Mouse (Mus musculus) C2C12 (cell line): ENCODE measurements around the gene Vars. TPM values are rescaled to one million over a fixed set of nuclear protein-coding genes. Genes with fewer than 3 reads are reported as not detected.
"Not testable (repeated sequence)": the region's sequence is repeated elsewhere in the genome, so short reads cannot be mapped to it uniquely, and the experiment has no call there.

Experiments
- H3K27me3 ChIP-seq: one replicate; pipeline ENCODE4 v1.6.1; 2011; ENCODE audit not compliant: control insufficient read depth, insufficient read depth, insufficient read length
- H3K36me3 ChIP-seq: one replicate; pipeline ENCODE4 v1.6.1; 2011; ENCODE audit not compliant: control insufficient read depth, insufficient read depth
- H3K4me3 ChIP-seq: one replicate; pipeline ENCODE4 v1.5.1; 2011; ENCODE audit warnings: mild to moderate bottlenecking, control low read depth; ENCODE audit not compliant: poor library complexity, insufficient read depth, severe bottlenecking
- H3K79me2 ChIP-seq: one replicate; pipeline ENCODE4 v1.6.1; 2011; ENCODE audit not compliant: control insufficient read depth, insufficient read depth
- H3K79me3 ChIP-seq: one replicate; pipeline ENCODE4 v1.6.1; 2011; ENCODE audit warnings: low read depth, control low read depth
- H3ac ChIP-seq: one replicate; pipeline ENCODE3; 2011; ENCODE audit warnings: low read depth; ENCODE audit not compliant: control insufficient read depth, insufficient read length
- CEBPB ChIP-seq: IDR thresholded peaks from one replicate; pipeline ENCODE4 v1.6.1; 2011; ENCODE audit warnings: low read depth, mild to moderate bottlenecking, control low read depth, moderate library complexity
- CTCF ChIP-seq: IDR thresholded peaks from one replicate; pipeline ENCODE4 v1.5.1; 2011; ENCODE audit not compliant: control insufficient read depth, insufficient read depth, insufficient read length
- FOSL1 ChIP-seq: IDR thresholded peaks from one replicate; pipeline ENCODE4 v1.8.0; 2011; ENCODE audit warnings: mild to moderate bottlenecking, low read length; ENCODE audit not compliant: poor library complexity, insufficient read depth, severe bottlenecking
- MAX ChIP-seq: IDR thresholded peaks from one replicate; pipeline ENCODE4 v1.6.1; 2011; ENCODE audit warnings: mild to moderate bottlenecking, control low read depth
- MYOD1 ChIP-seq: IDR thresholded peaks from one replicate; pipeline ENCODE4 v1.6.1; 2011; ENCODE audit warnings: low read depth; ENCODE audit not compliant: control insufficient read depth, insufficient read length
- MYOG ChIP-seq: IDR thresholded peaks from one replicate; pipeline ENCODE4 v1.6.1; 2011; ENCODE audit not compliant: control insufficient read depth, insufficient read length; ENCODE audit errors: extremely low read depth
- USF1 ChIP-seq: IDR thresholded peaks from one replicate; pipeline ENCODE4 v1.6.1; 2011; ENCODE audit warnings: low read depth, mild to moderate bottlenecking, control low read depth, moderate library complexity
- polyA plus RNA-seq: library from polyadenylated mRNA; unstranded; fragments of >200 nt; fragmentation: generic; extraction: Trizol; gene quantifications from one replicate; pipeline ENCODE4 v1.2.1, GENCODE M21; 2012; ENCODE audit warnings: missing spikeins

Gene Vars
- polyA plus RNA-seq, 1 experiment, result 214 TPM

GRCm38 (mm10) chr17:35002153-35002865 lies 1.5 kb downstream of the Vars start:
- Histone ChIP-seq H3K27me3 (no peaks in the 10 kb centered on the region), H3ac (peak overlapping the region; percentile 99), H3K4me3 (peak overlapping the region; percentile 83), H3K79me3 (peaks cover 73% of the 10 kb centered on the region), H3K36me3 (peaks cover 51% of the 10 kb centered on the region), H3K79me2 (peaks cover 91% of the 10 kb centered on the region)
- no peak for TF ChIP-seq CTCF
- no peak for TF ChIP-seq MYOG
- TF ChIP-seq MAX, result no peak
- no peak for TF ChIP-seq CEBPB
- no peak for TF ChIP-seq USF1
- TF ChIP-seq FOSL1, result no peak
- TF ChIP-seq MYOD1, result no peak

GRCm38 (mm10) chr17:35003022-35003838 lies 2.4 kb downstream of the Vars start:
- peaks cover 76% of the 10 kb centered on the region for H3K79me3 ChIP-seq
- no peak for TF ChIP-seq MYOG
- peaks cover 51% of the 10 kb centered on the region for H3K36me3 ChIP-seq
- peaks cover 91% of the 10 kb centered on the region for H3K79me2 ChIP-seq
- H3K4me3 ChIP-seq, result peak overlapping the region; percentile 83
- no peaks in the 10 kb centered on the region for H3K27me3 ChIP-seq
- peak overlapping the region; percentile 46 for H3ac ChIP-seq

GRCm38 (mm10) chr17:35004075-35004717 lies 3.4 kb downstream of the Vars start:
- Histone ChIP-seq H3K4me3 (no peak overlapping the region), H3K79me2 (peaks cover 91% of the 10 kb centered on the region), H3K27me3 (no peaks in the 10 kb centered on the region), H3ac (no peak overlapping the region), H3K36me3 (peaks cover 51% of the 10 kb centered on the region), H3K79me3 (peaks cover 70% of the 10 kb centered on the region)
- TF ChIP-seq FOSL1 (no peak), MYOD1 (no peak), MAX (no peak), MYOG (no peak), USF1 (no peak), CEBPB (no peak), CTCF (no peak)

GRCm38 (mm10) chr17:35005158-35005557 lies 4.4 kb downstream of the Vars start:
- H3K79me2 ChIP-seq, result peaks cover 90% of the 10 kb centered on the region
- peaks cover 62% of the 10 kb centered on the region for H3K79me3 ChIP-seq
- no peak for TF ChIP-seq FOSL1
- no peak for TF ChIP-seq USF1
- no peak for TF ChIP-seq MAX
- no peak for TF ChIP-seq MYOD1
- TF ChIP-seq MYOG, result no peak
- no peak for TF ChIP-seq CTCF
- TF ChIP-seq CEBPB, result no peak
- no peak overlapping the region for H3ac ChIP-seq
- no peaks in the 10 kb centered on the region for H3K27me3 ChIP-seq
- peaks cover 60% of the 10 kb centered on the region for H3K36me3 ChIP-seq
- no peak overlapping the region for H3K4me3 ChIP-seq

- not testable (repeated sequence) for H3ac ChIP-seq, H3K4me3 ChIP-seq, H3K27me3 ChIP-seq
- H3K79me2 ChIP-seq, result peaks cover 90% of the 10 kb centered on the region
- H3K79me3 ChIP-seq, result peaks cover 63% of the 10 kb centered on the region
- H3K36me3 ChIP-seq, result peaks cover 68% of the 10 kb centered on the region
Measured at GRCm38 (mm10) chr17:35005902-35006301, 5.1 kb downstream of the Vars start.

- no peak for TF ChIP-seq FOSL1
- no peak for TF ChIP-seq CEBPB
- TF ChIP-seq CTCF, result no peak
- TF ChIP-seq MYOG, result no peak
- TF ChIP-seq USF1, result no peak
- no peak for TF ChIP-seq MAX
- TF ChIP-seq MYOD1, result no peak
- peaks cover 75% of the 10 kb centered on the region for H3K79me2 ChIP-seq
- H3K79me3 ChIP-seq, result peaks cover 51% of the 10 kb centered on the region
- H3K27me3 ChIP-seq, result no peaks in the 10 kb centered on the region
- peaks cover 82% of the 10 kb centered on the region for H3K36me3 ChIP-seq
- no peak overlapping the region for H3ac ChIP-seq
- H3K4me3 ChIP-seq, result no peak overlapping the region
Measured at GRCm38 (mm10) chr17:35007387-35007991, 6.7 kb downstream of the Vars start.
